Mouse (Mus musculus) lung, adult 2 months (tissue): ENCODE data around the gene Ankrd44. TPM values are rescaled to one million over a fixed set of nuclear protein-coding genes. Genes with fewer than 3 reads are reported as not detected.

Source experiments
- DNase-seq: peaks from one replicate; pipeline ENCODE4 v3.0.0; 2022
- H3K4me1 ChIP-seq: fragments of 200-500 bp; 2 replicates; pipeline ENCODE4 v1.6.1; 2011; ENCODE audit warnings: low read length; ENCODE audit not compliant: control insufficient read depth, insufficient read depth
- H3K4me3 ChIP-seq: fragments of 200-500 bp; replicated peaks from 2 replicates; pipeline ENCODE3; 2011; ENCODE audit warnings: low read depth, mild to moderate bottlenecking, control low read depth, low read length; ENCODE audit errors: extremely low read depth
- CTCF ChIP-seq: fragments of 200-500 bp; IDR thresholded peaks from 2 replicates; pipeline ENCODE4 v1.5.1; 2011; ENCODE audit warnings: mild to moderate bottlenecking, low read length, control low read depth; ENCODE audit not compliant: insufficient read depth
- POLR2A ChIP-seq: fragments of 200-500 bp; IDR thresholded peaks from 2 replicates; pipeline ENCODE4 v1.6.1; 2011; ENCODE audit warnings: low read depth, mild to moderate bottlenecking, control low read depth, low read length, borderline replicate concordance; ENCODE audit errors: extremely low read depth
- WGBS: fragments of 180-500 bp; shearing (Covaris S2); methylation state at CpG from one replicate; pipeline ENCODE4 v1.1.7; 2018; 5-methylcytosine and 5-hydroxymethylcytosine counted together
- polyA plus RNA-seq: library from polyadenylated mRNA; depleted of rRNA; stranded (reverse); fragments of >200 nt; gene quantifications from 2 replicates; pipeline ENCODE4 v1.2.3, GENCODE M21; 2012; rRNA removed

The Ankrd44 gene
- polyA plus RNA-seq, 1 experiment: 67.3 TPM

DNA sequence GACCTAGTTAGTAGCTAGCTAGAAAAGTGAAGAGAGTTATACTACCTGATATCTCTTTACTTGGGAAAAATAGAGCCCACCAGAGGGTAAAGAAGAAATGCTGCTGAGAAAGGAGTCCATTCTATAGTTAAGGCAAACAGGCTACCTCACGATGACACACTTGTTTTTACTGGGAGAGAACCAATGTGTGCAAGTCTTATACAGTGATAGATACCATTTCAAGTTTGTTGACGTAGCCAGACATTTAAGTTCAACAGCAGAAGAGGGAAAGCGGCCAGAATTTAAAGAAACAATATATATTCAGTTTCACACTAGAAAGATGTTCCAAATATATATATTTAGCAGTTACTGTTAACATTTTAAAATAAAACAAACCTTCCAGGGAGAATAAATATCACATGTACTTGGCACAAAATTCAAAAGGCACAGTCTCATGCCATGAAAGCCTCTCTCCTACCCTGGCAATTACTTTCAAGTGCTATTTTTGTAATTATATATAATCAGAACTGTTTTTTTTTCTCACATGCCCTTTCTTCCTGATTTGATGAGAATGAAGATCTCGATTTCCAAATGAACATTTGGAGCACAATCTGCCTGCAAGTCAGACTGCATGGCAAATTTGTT, 328.5 kb downstream of the Ankrd44 start:
- no peak overlapping the region for H3K4me3 ChIP-seq
- 59% methylated on average over 4 of the region's 4 CpGs for WGBS
- no peak for TF ChIP-seq POLR2A
- no peak for TF ChIP-seq CTCF
- DNase-seq: no peak
- no peaks in the 10 kb centered on the region for H3K4me1 ChIP-seq

GRCm38 (mm10) chr1:54596151-54596550, 330.0 kb downstream of the Ankrd44 start:
- Histone ChIP-seq H3K4me3 (no peak overlapping the region), H3K4me1 (no peaks in the 10 kb centered on the region)
- TF ChIP-seq CTCF (no peak), POLR2A (no peak)
- no peak for DNase-seq
- WGBS: 82% methylated on average over 2 of the region's 2 CpGs

Other genes starting within 250 kb of the Ankrd44 start
- 27.3 and 50.8 TPM in 2 replicates for gene Sf3b1, start 101.1 kb upstream of the Ankrd44 start, polyA plus RNA-seq
- 8.7 and 11.2 TPM in 2 replicates for gene Coq10b, start 126.4 kb upstream of the Ankrd44 start, polyA plus RNA-seq
- 10.8 and 13.1 TPM in 2 replicates for gene Hspe1, start 161.7 kb upstream of the Ankrd44 start, polyA plus RNA-seq
- 12.2 and 19.2 TPM in 2 replicates for gene Hspd1, start 161.9 kb upstream of the Ankrd44 start, polyA plus RNA-seq
- 7.0 and 11.1 TPM in 2 replicates for gene Mob4, start 204.8 kb upstream of the Ankrd44 start, polyA plus RNA-seq